Mouse (Mus musculus): ENCODE results near the gene A630076J17Rik.

- TF ChIP-seq CTCF (IDR thresholded peaks at IDR 0.05; ENCODE audit: low read depth) (no peak), EP300 (IDR thresholded peaks at IDR 0.05; ENCODE audit: low read depth) (no peak)
Measured at GRCm38 (mm10) chr3:107272433-107272832, 42.0 kb downstream of the A630076J17Rik start.
